Mouse (Mus musculus): Measurements from ENCODE around the gene Sun2. TPM values are rescaled to one million over a fixed set of nuclear protein-coding genes. Genes with fewer than 3 reads are reported as not detected.

Gene Sun2
- total and polyA plus RNA-seq, 3 experiments, result 18.6 to 26.5 (median 22.3) TPM

DNA sequence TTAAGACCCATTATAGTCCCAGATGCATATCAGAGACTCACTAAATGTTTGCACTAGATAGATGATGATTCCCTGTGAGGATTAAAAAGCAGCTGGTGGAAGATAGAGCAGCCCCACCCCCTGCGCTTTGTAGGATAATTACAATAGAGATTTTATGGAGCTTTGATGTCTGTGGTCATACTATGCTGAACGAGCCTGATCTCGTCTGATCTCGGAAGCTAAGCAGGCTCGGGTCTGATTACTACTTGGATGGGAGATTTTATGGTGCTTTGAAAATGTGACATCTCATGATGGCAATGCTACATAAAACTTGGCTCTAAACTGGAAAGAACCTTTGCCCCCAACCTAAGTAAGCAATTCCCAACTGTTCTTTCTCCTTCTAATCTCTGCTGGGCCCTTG is 50.0 kb downstream of the Sun2 start:
- Histone ChIP-seq H3K9ac (ENCODE audit: insufficient read depth, low read depth) (no peak overlapping the region), H3K9me3 (replicated peaks; ENCODE audit: low read length) (no peaks in the 10 kb centered on the region), H3K27me3 (replicated peaks) (peaks cover 15% of the 10 kb centered on the region), H3K79me2 (replicated peaks; ENCODE audit: control insufficient read depth, extremely low read depth, insufficient read depth, poor library complexity, severe bottlenecking) (peaks cover 25% of the 10 kb centered on the region), H3K27ac (ENCODE audit: insufficient read depth, low read depth) (no peak overlapping the region), H3K4me2 (ENCODE audit: insufficient read depth, low read depth, poor library complexity, severe bottlenecking) (peak overlapping the region; percentile 73), H3K4me1 (ENCODE audit: control insufficient read depth in 1 of 2, insufficient read depth in 2 of 2) (peaks cover 5 to 51% of the 10 kb centered on the region in 2 experiments), H3K4me3 (replicated peaks in 1 of 3; ENCODE audit: low read depth in 2 of 3, low read length in 2 of 3, poor library complexity in 1 of 3) (no peak overlapping the region), H3K36me3 (replicated peaks in 1 of 2; ENCODE audit: control insufficient read depth in 1 of 2, insufficient read depth in 1 of 2, low read length in 1 of 2) (peaks cover 11 to 36% of the 10 kb centered on the region in 2 experiments)
- TF ChIP-seq ETS1 (conservative IDR thresholded peaks at IDR 0.05; ENCODE audit: low read depth, low read length) (no peak), MYC (IDR thresholded peaks at IDR 0.05; ENCODE audit: low read depth, low read length) (no peak), RCOR1 (conservative IDR thresholded peaks at IDR 0.05; ENCODE audit: low read depth, low read length) (no peak), RAD21 (IDR thresholded peaks at IDR 0.05; ENCODE audit: low read depth, low read length) (no peak), BHLHE40 (IDR thresholded peaks at IDR 0.05; ENCODE audit: low read depth, low read length) (no peak), MAX (IDR thresholded peaks at IDR 0.05; ENCODE audit: low read length) (no peak), SMC3 (IDR thresholded peaks at IDR 0.05; ENCODE audit: low read depth, low read length) (no peak), ZKSCAN1 (IDR thresholded peaks at IDR 0.05; ENCODE audit: borderline replicate concordance, low read depth, low read length) (no peak), UBTF (IDR thresholded peaks at IDR 0.05; ENCODE audit: low read depth, low read length) (no peak), USF1 (IDR thresholded peaks at IDR 0.05; ENCODE audit: low read depth, low read length) (no peak), POLR2AphosphoS2 (IDR thresholded peaks at IDR 0.05; ENCODE audit: low read depth, low read length) (no peak), CHD2 (IDR thresholded peaks at IDR 0.05; ENCODE audit: low read length) (no peak)
- in situ Hi-C loops (cut with MboI; ENCODE audit: low pct_ligation_motif_present, low pct_unique_long_range_greater_than_20kb, low sequenced_read_pairs), result no loop called here
- no peak for DNase-seq (ENCODE audit: extremely low read depth)
- dilution Hi-C loops (cut with MboI; ENCODE audit: extremely low pct_ligation_motif_present, extremely low pct_unique_long_range_greater_than_20kb, low sequenced_read_pairs), result no loop called here

- Histone ChIP-seq H3K27ac (ENCODE audit: insufficient read depth, low read depth) (peak overlapping the region; percentile 5; the same call in 1 of the 2 replicates), H3K4me2 (ENCODE audit: insufficient read depth, low read depth, poor library complexity, severe bottlenecking) (peak overlapping the region; percentile 73), H3K4me1 (ENCODE audit: control insufficient read depth in 1 of 2, insufficient read depth in 2 of 2) (peaks cover 5 to 52% of the 10 kb centered on the region in 2 experiments), H3K79me2 (replicated peaks; ENCODE audit: control insufficient read depth, extremely low read depth, insufficient read depth, poor library complexity, severe bottlenecking) (peaks cover 33% of the 10 kb centered on the region), H3K36me3 (replicated peaks in 1 of 2; ENCODE audit: control insufficient read depth in 1 of 2, insufficient read depth in 1 of 2, low read length in 1 of 2) (peaks cover 4 to 24% of the 10 kb centered on the region in 2 experiments), H3K27me3 (replicated peaks) (peaks cover 15% of the 10 kb centered on the region), H3K9me3 (replicated peaks; ENCODE audit: low read length) (no peaks in the 10 kb centered on the region), H3K4me3 (replicated peaks in 1 of 3; ENCODE audit: low read depth in 2 of 3, low read length in 2 of 3, poor library complexity in 1 of 3) (peak overlapping the region; percentile 70 to 93 (median 92)), H3K9ac (ENCODE audit: insufficient read depth, low read depth) (peak overlapping the region; percentile 81)
- in situ Hi-C loops (cut with MboI; ENCODE audit: low pct_ligation_motif_present, low pct_unique_long_range_greater_than_20kb, low sequenced_read_pairs) (no loop called here), dilution Hi-C loops (cut with MboI; ENCODE audit: extremely low pct_ligation_motif_present, extremely low pct_unique_long_range_greater_than_20kb, low sequenced_read_pairs) (no loop called here)
- DNase-seq (ENCODE audit: extremely low read depth), result no peak
- TF ChIP-seq TCF12 (IDR thresholded peaks at IDR 0.05; ENCODE audit: low read depth, low read length), result no peak; the same call in 1 of the 2 replicates
- no peak for TF ChIP-seq MEF2A (IDR thresholded peaks at IDR 0.05; ENCODE audit: borderline replicate concordance, low read depth, low read length)
- no peak for TF ChIP-seq USF2 (conservative IDR thresholded peaks at IDR 0.05; ENCODE audit: low read depth, low read length)
- no peak for TF ChIP-seq USF1 (IDR thresholded peaks at IDR 0.05; ENCODE audit: low read depth, low read length)
- TF ChIP-seq HCFC1 (IDR thresholded peaks at IDR 0.05; ENCODE audit: low read depth, low read length), result no peak
- TF ChIP-seq TBP (conservative IDR thresholded peaks at IDR 0.05; ENCODE audit: low read depth, low read length), result no peak
- peak; percentile 80 for TF ChIP-seq MXI1 (IDR thresholded peaks at IDR 0.05; ENCODE audit: low read depth, low read length)
- no peak for TF ChIP-seq POLR2AphosphoS2 (IDR thresholded peaks at IDR 0.05; ENCODE audit: low read depth, low read length)
- TF ChIP-seq UBTF (IDR thresholded peaks at IDR 0.05; ENCODE audit: low read depth, low read length), result peak; percentile 64; the same call in 1 of the 2 replicates
- no peak for TF ChIP-seq ZKSCAN1 (IDR thresholded peaks at IDR 0.05; ENCODE audit: borderline replicate concordance, low read depth, low read length)
- no peak for TF ChIP-seq BHLHE40 (IDR thresholded peaks at IDR 0.05; ENCODE audit: low read depth, low read length)
- TF ChIP-seq GABPA (IDR thresholded peaks at IDR 0.05; ENCODE audit: insufficient replicate concordance, low read depth, low read length), result no peak
- no peak for TF ChIP-seq ZMIZ1 (IDR thresholded peaks at IDR 0.05; ENCODE audit: low read depth, low read length)
- no peak for TF ChIP-seq E2F4 (IDR thresholded peaks at IDR 0.05; ENCODE audit: insufficient replicate concordance, low read depth, low read length)
- no peak for TF ChIP-seq ETS1 (conservative IDR thresholded peaks at IDR 0.05; ENCODE audit: low read depth, low read length)
- no peak for TF ChIP-seq RAD21 (IDR thresholded peaks at IDR 0.05; ENCODE audit: low read depth, low read length)
- TF ChIP-seq MAX (IDR thresholded peaks at IDR 0.05; ENCODE audit: low read length), result peak; percentile 32; the same call in 1 of the 2 replicates
- TF ChIP-seq ELF1 (IDR thresholded peaks at IDR 0.05; ENCODE audit: low read depth, low read length), result no peak
- no peak for TF ChIP-seq KAT2A (IDR thresholded peaks at IDR 0.05; ENCODE audit: insufficient replicate concordance, low read length)
- no peak for TF ChIP-seq PAX5 (IDR thresholded peaks at IDR 0.05; ENCODE audit: low read length)
- TF ChIP-seq MAFK (IDR thresholded peaks at IDR 0.05; ENCODE audit: insufficient replicate concordance, low read length), result no peak
- no peak for TF ChIP-seq CHD2 (IDR thresholded peaks at IDR 0.05; ENCODE audit: low read length)
- no peak for TF ChIP-seq EP300 (IDR thresholded peaks at IDR 0.05; ENCODE audit: low read length)
- TF ChIP-seq POLR2A (IDR thresholded peaks at IDR 0.05; ENCODE audit: low read depth, low read length), result no peak
- no peak for TF ChIP-seq ZC3H11A (IDR thresholded peaks at IDR 0.05; ENCODE audit: low read depth, low read length)
- no peak for TF ChIP-seq MAZ (IDR thresholded peaks at IDR 0.05; ENCODE audit: low read depth, low read length)
- TF ChIP-seq JUND (conservative IDR thresholded peaks at IDR 0.05; ENCODE audit: low read depth, low read length), result no peak
- no peak for TF ChIP-seq SMC3 (IDR thresholded peaks at IDR 0.05; ENCODE audit: low read depth, low read length)
- TF ChIP-seq CTCF (conservative IDR thresholded peaks at IDR 0.05 in 1 of 2, IDR thresholded peaks at IDR 0.05 in 1 of 2; ENCODE audit: low read depth in 2 of 2, low read length in 2 of 2), result no peak
Observed at GRCm38 (mm10) chr15:79691023-79691508, 51.3 kb downstream of the Sun2 start.

All from CH12.LX (cell line).